Mouse (Mus musculus) megakaryocyte, embryonic 14.5 days (primary cell): ENCODE measurements around the gene BC030867. TPM values are rescaled to one million over a fixed set of nuclear protein-coding genes. Genes with fewer than 3 reads are reported as not detected.
A peak's percentile ranks its signal among the peaks of the same experiment; 100 is the strongest.

Source experiments
- H3K27me3 ChIP-seq: replicated peaks from 2 replicates; pipeline ENCODE3; 2012; ENCODE audit warnings: inconsistent platforms
- H3K36me3 ChIP-seq: replicated peaks from 2 replicates; pipeline ENCODE3; 2012; ENCODE audit warnings: low read length, inconsistent platforms, mixed read lengths
- H3K4me1 ChIP-seq: 2 replicates; pipeline ENCODE4 v1.6.1; 2012; ENCODE audit warnings: inconsistent platforms
- H3K4me3 ChIP-seq: replicated peaks from 2 replicates; pipeline ENCODE3; 2012; ENCODE audit warnings: moderate library complexity, mild to moderate bottlenecking, inconsistent platforms
- H3K9me3 ChIP-seq: 2 replicates; pipeline ENCODE4 v1.6.1; 2012; ENCODE audit warnings: inconsistent platforms
- FLI1 ChIP-seq: IDR thresholded peaks from 2 replicates; pipeline ENCODE4 v1.6.1; 2012; ENCODE audit warnings: low read length, inconsistent platforms, mixed read lengths
- GATA1 ChIP-seq: IDR thresholded peaks from 3 replicates; pipeline ENCODE4 v1.6.1; 2012; ENCODE audit warnings: mixed read lengths, low read length, inconsistent platforms, borderline replicate concordance
- polyA plus RNA-seq: library from polyadenylated mRNA; stranded (reverse); fragments of >175 nt; gene quantifications from 2 replicates; pipeline ENCODE4 v1.2.3, GENCODE M21; 2012; ENCODE audit warnings: low replicate concordance; ENCODE audit not compliant: insufficient read depth

Gene BC030867
- polyA plus RNA-seq, 1 experiment, result 4.2 TPM

DNA sequence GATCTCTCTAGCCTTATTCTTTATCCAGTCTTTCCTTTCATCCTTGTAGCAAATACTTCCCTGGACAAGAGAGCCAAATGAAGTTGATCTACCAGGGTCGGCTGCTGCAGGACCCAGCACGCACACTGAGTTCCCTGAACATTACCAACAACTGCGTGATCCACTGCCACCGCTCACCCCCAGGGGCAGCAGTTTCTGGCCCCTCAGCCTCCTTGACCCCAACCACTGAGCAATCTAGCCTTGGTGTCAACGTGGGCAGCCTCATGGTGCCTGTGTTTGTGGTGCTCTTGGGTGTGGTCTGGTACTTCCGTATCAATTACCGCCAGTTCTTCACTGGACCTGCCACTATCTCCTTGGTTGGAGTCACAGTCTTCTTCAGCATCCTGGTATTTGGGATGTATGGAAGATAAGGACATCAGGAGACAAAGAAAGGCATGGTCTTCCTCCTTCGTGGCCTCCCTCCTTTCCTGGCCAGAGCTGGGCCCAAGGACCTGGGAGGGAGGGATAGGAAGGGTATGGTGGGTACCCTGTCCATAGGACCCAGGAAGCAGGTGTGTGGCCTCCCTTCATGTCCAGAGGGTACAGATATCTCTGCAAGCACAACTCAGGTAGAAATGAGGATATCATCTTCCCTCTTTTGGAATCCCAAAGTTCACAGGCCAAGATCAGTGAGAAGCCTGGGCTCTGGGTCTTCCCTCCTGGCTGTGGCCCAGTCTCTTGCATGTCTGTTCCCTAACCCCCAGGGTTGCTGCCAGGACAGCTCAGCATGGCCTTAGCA lies 39.5 kb downstream of the BC030867 start:
- Histone ChIP-seq H3K36me3 (peaks cover 68% of the 10 kb centered on the region), H3K4me3 (no peak overlapping the region), H3K4me1 (peaks cover 64% of the 10 kb centered on the region), H3K27me3 (no peaks in the 10 kb centered on the region), H3K9me3 (no peaks in the 10 kb centered on the region)
- no peak for TF ChIP-seq GATA1
- no peak for TF ChIP-seq FLI1

DNA sequence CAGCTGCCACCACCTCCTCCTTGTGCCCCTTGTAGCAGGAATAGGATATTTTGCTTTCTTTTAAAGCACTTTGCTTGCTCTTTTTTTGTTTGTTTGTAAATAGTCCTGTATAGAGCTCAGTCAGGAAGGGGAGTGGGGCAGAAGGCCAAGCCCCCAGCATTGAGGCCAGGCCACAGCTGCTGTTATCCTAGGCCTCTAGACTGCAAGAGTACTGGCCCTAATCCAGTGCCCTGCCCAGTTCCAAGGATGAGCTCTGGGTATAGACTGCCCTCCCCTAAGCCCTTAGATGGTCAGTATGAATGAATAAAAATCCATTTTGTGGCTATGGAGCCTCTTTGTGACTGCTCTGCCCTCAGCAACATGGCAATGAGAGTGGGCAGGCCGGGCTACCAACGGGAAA lies 40.2 kb downstream of the BC030867 start:
- peaks cover 67% of the 10 kb centered on the region for H3K4me1 ChIP-seq
- peaks cover 74% of the 10 kb centered on the region for H3K36me3 ChIP-seq
- TF ChIP-seq GATA1, result no peak
- no peak for TF ChIP-seq FLI1
- H3K4me3 ChIP-seq, result no peak overlapping the region
- H3K27me3 ChIP-seq, result no peaks in the 10 kb centered on the region
- no peaks in the 10 kb centered on the region for H3K9me3 ChIP-seq

DNA sequence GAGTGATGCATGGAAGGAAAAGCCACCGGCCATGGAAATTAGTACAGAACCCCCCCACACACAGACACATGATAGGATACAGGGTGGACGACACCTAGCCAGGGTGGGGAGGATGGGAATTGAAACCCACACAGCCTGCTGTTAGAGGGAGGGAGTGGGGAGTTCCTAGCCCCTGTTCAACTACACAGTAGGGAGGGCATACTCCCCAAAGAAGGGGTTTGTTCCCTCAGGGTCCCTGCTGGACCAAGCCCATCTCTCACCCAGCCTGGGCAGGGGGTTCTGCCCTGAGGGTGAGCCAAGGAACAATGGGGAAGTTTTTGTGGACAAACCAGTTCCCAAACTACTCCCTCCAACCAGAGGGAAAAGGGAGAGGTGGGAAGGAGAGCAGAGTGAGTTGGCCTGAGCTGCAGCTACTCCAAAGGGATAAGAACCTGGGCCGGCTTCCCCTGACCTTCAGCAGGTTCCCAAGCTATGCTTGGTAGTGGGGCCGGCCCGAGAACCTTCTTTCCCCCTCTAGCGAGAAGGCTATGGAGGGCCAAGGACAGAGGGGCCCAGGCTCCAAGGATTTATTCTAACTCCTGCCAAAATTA lies 40.9 kb downstream of the BC030867 start:
- Histone ChIP-seq H3K27me3 (no peaks in the 10 kb centered on the region), H3K4me1 (peaks cover 74% of the 10 kb centered on the region), H3K9me3 (no peaks in the 10 kb centered on the region), H3K36me3 (peaks cover 81% of the 10 kb centered on the region), H3K4me3 (no peak overlapping the region)
- TF ChIP-seq GATA1, result no peak
- no peak for TF ChIP-seq FLI1

DNA sequence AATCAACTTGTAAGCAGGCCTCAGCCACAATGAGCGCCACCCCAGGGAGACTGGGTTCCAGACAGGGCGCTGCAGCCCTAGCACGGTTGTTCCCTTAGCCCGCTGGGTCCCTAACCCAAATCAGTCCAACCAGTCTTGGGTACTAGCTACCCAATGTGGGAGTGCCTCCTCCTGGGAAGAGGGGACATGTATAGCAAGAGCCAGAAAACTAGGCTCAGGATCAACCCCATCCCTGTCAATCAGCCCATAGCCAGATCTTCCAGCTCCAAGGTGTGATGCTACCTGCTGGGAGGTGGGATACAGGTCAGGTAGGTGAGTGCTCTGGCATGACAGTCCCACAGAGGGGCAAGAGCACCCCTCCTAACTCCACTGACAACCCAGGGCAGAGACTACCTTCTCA lies 41.5 kb downstream of the BC030867 start:
- Histone ChIP-seq H3K4me1 (peaks cover 79% of the 10 kb centered on the region), H3K27me3 (no peaks in the 10 kb centered on the region), H3K36me3 (peaks cover 86% of the 10 kb centered on the region), H3K9me3 (no peaks in the 10 kb centered on the region), H3K4me3 (no peak overlapping the region)
- no peak for TF ChIP-seq FLI1
- TF ChIP-seq GATA1, result no peak

DNA sequence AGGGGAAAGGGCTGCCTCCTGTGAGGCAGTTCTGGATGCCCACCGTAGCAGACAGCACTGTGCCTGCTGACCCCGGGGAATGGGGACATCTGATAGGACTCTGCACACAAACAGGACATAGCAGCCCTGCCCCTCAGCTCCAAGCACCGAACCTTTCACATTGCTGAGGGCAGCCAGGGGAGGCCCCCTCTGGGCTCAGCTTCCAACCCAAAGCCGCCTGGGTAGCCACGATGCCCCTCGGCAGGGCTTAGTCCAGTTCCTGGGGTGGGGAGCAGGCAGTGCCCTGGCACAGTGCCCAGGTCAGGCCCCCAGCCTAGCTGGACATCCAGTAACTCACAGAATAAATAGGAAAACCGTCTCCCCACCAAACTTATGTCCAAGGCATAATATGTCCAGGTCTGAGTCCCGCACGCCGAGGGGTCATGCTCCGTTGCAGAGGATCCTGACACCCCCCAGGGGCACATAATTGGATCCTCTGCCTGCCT lies 42.4 kb downstream of the BC030867 start:
- Histone ChIP-seq H3K4me1 (peaks cover 77% of the 10 kb centered on the region), H3K36me3 (peaks cover 86% of the 10 kb centered on the region), H3K9me3 (no peaks in the 10 kb centered on the region), H3K4me3 (no peak overlapping the region), H3K27me3 (no peaks in the 10 kb centered on the region)
- TF ChIP-seq FLI1 (no peak), GATA1 (no peak)

DNA sequence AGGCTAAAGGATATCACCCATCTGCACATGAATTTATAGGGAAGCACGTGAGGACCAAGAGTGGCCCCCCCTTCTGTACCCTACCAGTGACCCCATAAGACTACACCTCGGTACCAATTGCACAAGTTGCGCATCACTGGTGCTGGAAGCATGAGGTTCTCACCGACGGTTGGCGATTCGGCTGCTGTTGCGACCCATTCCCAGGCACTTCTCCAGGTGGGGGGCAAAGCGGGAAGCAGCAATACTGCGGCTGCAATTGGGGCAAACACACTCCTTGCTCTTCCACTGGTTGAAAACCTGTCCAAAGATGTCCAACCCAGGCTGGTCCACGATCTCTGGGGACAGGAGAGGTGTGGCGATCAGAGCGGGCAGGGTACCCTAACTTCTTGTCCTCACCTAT lies 45.3 kb downstream of the BC030867 start:
- peak overlapping the region; percentile 18 for H3K4me3 ChIP-seq
- peaks cover 60% of the 10 kb centered on the region for H3K36me3 ChIP-seq
- no peaks in the 10 kb centered on the region for H3K9me3 ChIP-seq
- TF ChIP-seq GATA1 (no peak), FLI1 (no peak)
- H3K4me1 ChIP-seq, result peaks cover 62% of the 10 kb centered on the region
- no peaks in the 10 kb centered on the region for H3K27me3 ChIP-seq

DNA sequence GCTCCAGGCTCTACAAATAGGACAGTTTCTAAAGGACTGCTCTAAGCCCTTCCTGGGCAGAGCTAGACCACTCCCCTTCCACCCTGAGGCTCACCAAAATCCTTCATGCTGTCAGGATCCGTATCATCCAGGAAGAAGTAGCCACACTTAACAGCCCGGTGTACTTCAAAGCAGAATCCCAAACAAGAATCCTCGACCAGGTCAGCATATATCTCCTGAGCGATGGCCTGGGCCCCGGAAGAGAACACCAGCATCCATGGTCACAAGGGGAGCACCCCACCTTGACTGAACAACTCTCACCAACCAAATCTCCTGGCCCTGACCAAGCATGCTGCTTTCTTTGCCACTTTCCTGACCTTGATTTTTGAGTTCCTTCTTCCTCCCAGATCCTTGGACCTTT lies 45.7 kb downstream of the BC030867 start:
- no peak for TF ChIP-seq GATA1
- TF ChIP-seq FLI1, result no peak
- H3K4me3 ChIP-seq, result no peak overlapping the region
- no peaks in the 10 kb centered on the region for H3K27me3 ChIP-seq
- no peaks in the 10 kb centered on the region for H3K9me3 ChIP-seq
- peaks cover 56% of the 10 kb centered on the region for H3K36me3 ChIP-seq
- peaks cover 59% of the 10 kb centered on the region for H3K4me1 ChIP-seq

DNA sequence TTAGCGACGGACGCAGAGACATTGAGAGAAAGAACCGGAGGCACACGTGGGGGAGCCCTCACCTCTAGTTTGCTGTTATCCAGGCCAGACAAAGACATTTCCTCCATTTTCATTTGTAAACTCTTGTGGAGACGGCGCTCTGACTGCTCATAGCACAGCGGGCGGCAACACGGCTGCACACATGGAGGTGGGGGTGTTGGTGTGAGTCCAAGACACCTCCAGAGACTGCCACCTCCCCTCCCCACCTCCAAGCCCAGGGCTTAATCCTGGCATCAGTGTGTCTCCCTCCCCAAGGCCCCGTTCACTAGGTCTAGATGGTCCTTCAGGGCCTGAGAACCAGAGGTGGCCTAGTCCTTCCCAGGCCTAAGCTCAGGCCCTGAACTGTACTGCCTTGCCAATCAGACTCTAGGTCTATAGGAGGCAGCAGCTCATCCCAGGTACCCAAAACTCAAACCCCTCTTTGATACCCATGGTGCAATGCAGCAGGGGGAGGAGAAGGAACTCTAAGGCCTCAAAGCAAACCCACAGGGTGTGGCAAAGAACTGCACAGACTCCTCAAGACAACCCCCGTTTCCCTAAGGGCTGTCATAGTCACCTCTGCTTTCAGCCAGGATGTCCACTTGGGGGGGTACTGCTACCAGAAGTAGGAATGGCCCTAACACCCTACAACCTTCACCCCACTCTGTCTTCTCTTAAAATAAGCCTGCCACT lies 46.4 kb downstream of the BC030867 start:
- Histone ChIP-seq H3K4me3 (peak overlapping the region; percentile 96), H3K9me3 (no peaks in the 10 kb centered on the region), H3K36me3 (peaks cover 50% of the 10 kb centered on the region), H3K27me3 (no peaks in the 10 kb centered on the region), H3K4me1 (peaks cover 59% of the 10 kb centered on the region)
- TF ChIP-seq GATA1, result no peak
- no peak for TF ChIP-seq FLI1

DNA sequence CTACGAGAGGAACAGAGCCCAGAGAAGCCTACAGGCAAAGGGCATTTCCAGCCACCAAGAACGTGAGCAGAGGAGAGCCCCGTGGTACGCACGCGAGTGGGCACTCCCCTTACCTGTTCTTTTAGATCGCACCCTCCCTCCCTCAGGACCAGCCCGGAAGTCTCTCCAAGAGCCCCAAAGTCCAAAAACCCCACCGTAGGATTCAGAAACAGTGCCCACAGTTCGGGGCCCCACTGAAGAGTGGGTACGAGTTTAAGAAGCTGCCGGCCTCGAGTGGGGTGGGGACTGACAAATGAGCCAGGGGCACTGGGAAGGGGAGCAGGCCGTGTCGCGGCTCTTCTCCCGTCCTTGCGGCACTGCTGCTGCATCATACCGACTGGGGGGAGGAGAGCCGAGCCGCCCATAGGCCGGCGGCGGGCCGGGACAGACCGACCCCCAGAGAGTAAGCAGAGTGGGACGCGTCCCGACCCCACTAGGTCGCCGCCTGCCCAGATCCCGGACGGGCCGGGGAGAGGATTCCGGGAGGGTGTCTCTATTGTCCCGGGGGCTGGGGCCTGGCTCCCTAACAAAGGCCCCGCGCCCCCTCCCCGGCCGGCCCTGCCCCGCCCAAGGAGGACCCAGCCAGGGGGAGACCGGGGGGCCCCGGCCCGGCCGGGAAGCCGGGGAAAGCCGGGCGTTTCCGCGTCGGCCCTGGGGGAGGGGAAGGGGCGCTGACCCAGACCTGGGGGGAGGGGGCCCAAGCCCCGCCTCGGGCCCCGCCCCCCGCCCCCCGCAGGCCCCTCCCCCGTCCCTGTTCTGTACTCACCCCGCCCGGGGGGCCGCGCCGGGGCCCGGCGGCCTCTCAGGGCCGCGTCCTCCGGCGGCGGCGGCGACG lies 47.2 kb downstream of the BC030867 start:
- no peaks in the 10 kb centered on the region for H3K27me3 ChIP-seq
- H3K9me3 ChIP-seq, result no peaks in the 10 kb centered on the region
- H3K36me3 ChIP-seq, result peaks cover 42% of the 10 kb centered on the region
- peaks cover 51% of the 10 kb centered on the region for H3K4me1 ChIP-seq
- H3K4me3 ChIP-seq, result peak overlapping the region; percentile 96
- TF ChIP-seq GATA1 (no peak), FLI1 (no peak)
